Mouse (Mus musculus) liver, embryonic 16.5 days (tissue): ENCODE results near the gene Zfp775. TPM values are rescaled to one million over a fixed set of nuclear protein-coding genes. Genes with fewer than 3 reads are reported as not detected.

ENCODE experiments used
- ATAC-seq: fragments of 200-750 bp; cut with Nextera tagmentation; 2 replicates; pipeline ENCODE4 v1.8.0; 2017; ENCODE audit warnings: low read depth, mild to moderate bottlenecking, moderate number of reproducible peaks, moderate library complexity
- H3K27ac ChIP-seq: fragments of 300-500 bp; sonication (generic); 2 replicates; pipeline ENCODE4 v1.5.1; 2014; ENCODE audit warnings: mild to moderate bottlenecking, low read length
- H3K27me3 ChIP-seq: fragments of 300-500 bp; sonication (generic); 2 replicates; pipeline ENCODE4 v1.6.1; 2014; ENCODE audit warnings: low read depth, low read length, mixed read lengths; ENCODE audit not compliant: control insufficient read depth, insufficient read depth
- H3K36me3 ChIP-seq: fragments of 300-500 bp; sonication (generic); 2 replicates; pipeline ENCODE4 v1.6.1; 2014; ENCODE audit warnings: mild to moderate bottlenecking; ENCODE audit not compliant: control insufficient read depth, insufficient read depth
- H3K4me1 ChIP-seq: fragments of 300-500 bp; sonication (generic); 2 replicates; pipeline ENCODE4 v1.6.1; 2014; ENCODE audit warnings: low read depth, low read length, mixed read lengths; ENCODE audit not compliant: control insufficient read depth
- H3K4me2 ChIP-seq: fragments of 300-500 bp; sonication (generic); 2 replicates; pipeline ENCODE4 v1.6.1; 2014; ENCODE audit warnings: low read depth, low read length, mixed read lengths
- H3K4me3 ChIP-seq: fragments of 300-500 bp; sonication (generic); 2 replicates; pipeline ENCODE4 v1.5.1; 2014; ENCODE audit warnings: low read depth, mild to moderate bottlenecking, low read length
- H3K9ac ChIP-seq: fragments of 300-500 bp; sonication (generic); 2 replicates; pipeline ENCODE4 v1.6.1; 2014; ENCODE audit warnings: low read depth, low read length
- H3K9me3 ChIP-seq: fragments of 300-500 bp; sonication (generic); replicated peaks from 2 replicates; pipeline ENCODE4 v1.6.1; 2016; ENCODE audit warnings: low read length; ENCODE audit not compliant: control insufficient read depth
- WGBS: fragments of 180-500 bp; shearing (Covaris S2); extraction: QIAGEN DNeasy Blood & Tissue Kit; methylation state at CpG from one replicate; pipeline ENCODE4 v1.1.7; 2014; ENCODE audit not compliant: insufficient replicate concordance; 5-methylcytosine and 5-hydroxymethylcytosine counted together
- polyA plus RNA-seq: library from polyadenylated mRNA; unstranded; fragments of >200 nt; fragmentation: Nextera tagmentation; extraction: Ambion mirVana; gene quantifications from 2 replicates; pipeline ENCODE4 v1.2.1, GENCODE M21; 2015

Zfp775 gene
- polyA plus RNA-seq, result 2.2 and 2.3 TPM in 2 replicates

GRCm38 (mm10) chr6:48601271-48602079 lies at the start of gene Zfp775:
Gene Zfp775, plus strand, starts transcription at chr6:48602063.
- H3K27ac ChIP-seq, result peak within 1 kb of the TSS; percentile 77
- peaks cover 16% of the 10 kb centered on the region for H3K4me1 ChIP-seq
- WGBS, result 4% methylated on average over 42 of the region's 42 CpGs
- no peaks in the 10 kb centered on the region for H3K9me3 ChIP-seq
- peak within 1 kb of the TSS; percentile 67 for H3K4me3 ChIP-seq
- peak within 1 kb of the TSS; percentile 92 for H3K4me2 ChIP-seq
- peaks cover 18% of the 10 kb centered on the region for H3K36me3 ChIP-seq
- peak; percentile 99 for ATAC-seq
- no peaks in the 10 kb centered on the region for H3K27me3 ChIP-seq
- peak within 1 kb of the TSS; percentile 63 for H3K9ac ChIP-seq

DNA sequence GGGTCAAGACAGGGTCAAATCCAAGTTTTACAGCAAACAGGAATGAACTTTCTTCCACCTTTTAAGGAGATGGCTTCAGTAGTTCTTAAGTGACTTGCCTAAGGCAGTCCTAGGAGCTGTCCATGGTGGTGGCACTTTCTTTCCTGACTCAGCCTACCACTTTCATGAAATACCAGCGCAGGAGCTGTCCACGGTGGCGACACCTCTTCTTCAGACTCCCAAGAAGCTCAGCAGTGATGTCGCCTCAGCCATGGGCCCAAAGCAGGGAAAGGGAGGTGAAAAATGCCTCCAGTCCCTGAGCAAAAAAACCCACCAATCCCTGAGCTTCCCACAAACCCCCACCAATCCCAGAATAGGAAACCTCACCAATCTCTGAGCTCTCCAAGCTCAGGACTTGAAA lies 48.9 kb upstream of the Zfp775 start:
- no peaks in the 10 kb centered on the region for H3K36me3 ChIP-seq
- no peaks in the 10 kb centered on the region for H3K27me3 ChIP-seq
- no peaks in the 10 kb centered on the region for H3K4me1 ChIP-seq
- no peak for ATAC-seq
- no peak overlapping the region for H3K27ac ChIP-seq
- H3K9me3 ChIP-seq, result no peaks in the 10 kb centered on the region
- H3K4me2 ChIP-seq, result no peak overlapping the region
- no peak overlapping the region for H3K9ac ChIP-seq
- 43% methylated on average over 4 of the region's 4 CpGs for WGBS
- H3K4me3 ChIP-seq, result no peak overlapping the region

DNA sequence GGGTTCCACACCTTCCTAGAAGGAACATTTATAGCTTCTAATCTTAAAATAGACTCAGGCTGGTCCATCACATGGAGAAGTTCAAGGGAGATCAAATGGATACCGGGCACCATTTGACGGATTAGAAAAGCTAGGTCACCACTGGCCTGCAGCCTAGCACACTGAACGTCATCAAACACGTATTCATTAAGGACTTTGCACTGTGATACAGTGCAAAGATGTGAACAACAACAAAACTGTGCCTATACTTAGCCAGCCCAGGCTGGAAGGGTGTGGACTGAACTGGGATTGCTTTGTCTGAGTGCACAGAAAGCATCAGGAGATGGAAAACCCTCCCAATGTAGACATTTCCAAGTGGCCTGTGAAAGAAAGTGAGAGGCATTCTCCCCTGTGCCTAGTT lies 48.0 kb upstream of the Zfp775 start:
- Histone ChIP-seq H3K9me3 (no peaks in the 10 kb centered on the region), H3K27ac (peak overlapping the region; percentile 89; the same call in 1 of the 2 replicates), H3K27me3 (no peaks in the 10 kb centered on the region), H3K4me2 (peak overlapping the region; percentile 51; the same call in 1 of the 2 replicates), H3K4me1 (no peaks in the 10 kb centered on the region), H3K9ac (no peak overlapping the region), H3K36me3 (no peaks in the 10 kb centered on the region), H3K4me3 (no peak overlapping the region)
- 63% methylated on average over 4 of the region's 4 CpGs for WGBS
- no peak for ATAC-seq

- Histone ChIP-seq H3K36me3 (no peaks in the 10 kb centered on the region), H3K27me3 (no peaks in the 10 kb centered on the region), H3K9ac (peak within 1 kb of the TSS; percentile 3), H3K9me3 (no peaks in the 10 kb centered on the region), H3K27ac (peak within 1 kb of the TSS; percentile 89), H3K4me2 (peak within 1 kb of the TSS; percentile 51), H3K4me3 (peak within 1 kb of the TSS; percentile 58), H3K4me1 (no peaks in the 10 kb centered on the region)
- WGBS, result under 1% methylated on average over 39 of the region's 39 CpGs
- peak; percentile 93 for ATAC-seq
Measured at GRCm38 (mm10) chr6:48554280-48555103, 47.4 kb upstream of the Zfp775 start, which contains the start of gene Lrrc61. Gene Lrrc61, plus strand, starts transcription at chr6:48554796.

DNA sequence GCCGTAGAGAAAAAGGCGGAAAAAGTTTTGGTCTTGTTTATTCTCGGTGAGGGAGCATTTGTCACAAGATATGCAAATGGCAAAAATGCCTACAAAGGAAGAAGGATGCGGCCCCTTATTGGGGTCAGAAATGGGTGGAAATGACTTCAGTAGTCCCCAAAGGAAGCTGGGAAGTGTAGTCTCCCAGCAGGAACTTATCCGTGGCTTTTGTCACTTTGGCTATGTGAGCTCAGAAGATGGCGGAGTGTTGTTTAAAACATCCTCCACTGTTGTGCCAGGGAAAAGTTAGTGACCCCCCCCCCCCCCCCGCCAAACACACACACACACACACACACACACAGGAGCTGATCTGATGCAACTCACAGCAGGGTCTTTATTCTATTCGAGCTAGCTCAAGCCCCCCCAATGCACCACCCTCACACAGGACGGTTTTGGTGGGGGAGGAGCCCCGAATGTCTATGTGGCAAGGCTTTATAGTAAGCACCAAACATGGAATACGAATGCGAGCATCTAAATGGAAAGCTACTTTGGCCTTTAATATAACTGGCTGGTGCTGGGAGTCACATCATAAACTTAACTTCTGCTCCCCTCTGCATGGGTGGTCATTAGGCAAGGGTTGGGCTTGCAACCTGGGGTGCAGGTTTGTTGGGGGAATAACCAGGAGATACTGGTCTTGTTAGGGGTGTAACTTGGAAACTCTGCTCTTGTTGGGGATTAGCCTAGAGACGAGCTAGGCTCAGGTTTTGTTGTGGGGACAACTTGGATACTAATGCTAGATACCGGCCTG lies 46.6 kb upstream of the Zfp775 start:
- H3K9me3 ChIP-seq, result no peaks in the 10 kb centered on the region
- H3K27me3 ChIP-seq, result no peaks in the 10 kb centered on the region
- H3K4me1 ChIP-seq, result no peaks in the 10 kb centered on the region
- H3K36me3 ChIP-seq, result no peaks in the 10 kb centered on the region
- peak overlapping the region; percentile 51 for H3K4me2 ChIP-seq
- peak overlapping the region; percentile 89 for H3K27ac ChIP-seq
- ATAC-seq, result peak; percentile 62; the same call in 1 of the 2 replicates
- H3K9ac ChIP-seq, result peak overlapping the region; percentile 3
- peak overlapping the region; percentile 58 for H3K4me3 ChIP-seq
- 23% methylated on average over 13 of the region's 14 CpGs for WGBS

DNA sequence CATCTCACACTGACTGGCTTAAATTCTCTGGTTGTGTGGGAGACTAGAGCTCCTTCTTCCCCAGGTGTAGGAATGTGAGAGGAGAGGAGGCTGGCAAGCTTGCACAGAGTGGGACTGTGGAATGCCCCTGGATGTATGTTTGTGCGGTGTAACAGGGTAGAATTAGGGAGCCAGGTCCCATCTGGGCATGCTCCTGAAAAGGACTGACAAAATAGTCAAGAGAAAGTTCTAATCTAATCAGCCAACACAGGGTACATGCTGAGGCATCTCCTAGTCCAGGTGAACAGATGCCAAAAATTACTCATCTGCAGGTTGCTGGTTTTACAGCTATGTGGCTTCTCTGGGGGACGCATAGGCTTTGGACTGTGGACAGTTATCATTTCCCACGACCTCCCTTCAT lies 45.9 kb upstream of the Zfp775 start:
- Histone ChIP-seq H3K9me3 (no peaks in the 10 kb centered on the region), H3K4me2 (no peak overlapping the region), H3K36me3 (no peaks in the 10 kb centered on the region), H3K27me3 (no peaks in the 10 kb centered on the region), H3K4me1 (no peaks in the 10 kb centered on the region), H3K27ac (no peak overlapping the region), H3K4me3 (no peak overlapping the region), H3K9ac (no peak overlapping the region)
- no peak for ATAC-seq
- WGBS, result 65% methylated on average over 3 of the region's 3 CpGs

GRCm38 (mm10) chr6:48565693-48566310 lies 36.1 kb upstream of the Zfp775 start:
- 67% methylated on average over 4 of the region's 4 CpGs for WGBS
- no peak for ATAC-seq
- no peaks in the 10 kb centered on the region for H3K9me3 ChIP-seq

DNA sequence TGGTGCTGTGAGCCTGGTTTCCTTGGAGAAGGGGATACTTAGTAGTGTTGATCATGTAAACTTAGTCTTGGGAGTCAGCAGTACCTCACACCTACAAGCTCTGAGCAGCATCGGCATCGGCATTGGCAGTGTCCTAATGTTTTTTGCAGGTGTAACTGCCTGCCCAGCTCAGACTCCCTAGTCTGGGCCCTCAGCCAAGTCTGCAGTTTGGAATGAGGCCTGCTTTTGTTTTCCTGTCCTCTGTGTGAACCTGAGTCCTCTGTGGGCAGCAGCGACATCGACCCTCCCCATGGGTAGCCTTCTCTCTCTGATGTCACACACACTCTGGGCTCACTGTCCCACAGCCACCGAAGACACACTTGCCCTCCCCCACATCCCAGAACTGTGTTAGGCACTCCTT lies 35.6 kb upstream of the Zfp775 start:
- H3K36me3 ChIP-seq, result no peaks in the 10 kb centered on the region
- H3K9ac ChIP-seq, result no peak overlapping the region
- no peaks in the 10 kb centered on the region for H3K27me3 ChIP-seq
- no peak overlapping the region for H3K27ac ChIP-seq
- ATAC-seq, result peak; percentile 72
- H3K4me3 ChIP-seq, result no peak overlapping the region
- H3K4me2 ChIP-seq, result no peak overlapping the region
- WGBS, result 63% methylated on average over 5 of the region's 5 CpGs
- no peaks in the 10 kb centered on the region for H3K9me3 ChIP-seq
- no peaks in the 10 kb centered on the region; the same call in 1 of the 2 replicates for H3K4me1 ChIP-seq

More at GRCm38 (mm10) chr6:48565693-48566310, 36.1 kb upstream of the Zfp775 start:
- no peak overlapping the region for H3K27ac ChIP-seq
- H3K4me3 ChIP-seq, result no peak overlapping the region
- no peaks in the 10 kb centered on the region for H3K27me3 ChIP-seq
- no peaks in the 10 kb centered on the region for H3K36me3 ChIP-seq
- no peaks in the 10 kb centered on the region; the same call in 1 of the 2 replicates for H3K4me1 ChIP-seq
- no peak overlapping the region for H3K4me2 ChIP-seq
- H3K9ac ChIP-seq, result no peak overlapping the region
